Mouse (Mus musculus) cerebellum, adult 2 months (tissue): ENCODE measurements around the gene Fyn.

ENCODE experiments used
- CTCF ChIP-seq: fragments of 200-500 bp; IDR thresholded peaks from 2 replicates; pipeline ENCODE4 v1.5.1; 2011; ENCODE audit warnings: low read depth, mild to moderate bottlenecking, control low read depth, low read length, moderate library complexity, borderline replicate concordance; ENCODE audit not compliant: insufficient read depth
- POLR2A ChIP-seq: fragments of 200-500 bp; IDR thresholded peaks from 2 replicates; pipeline ENCODE4 v1.6.1; 2011; ENCODE audit warnings: low read length, control low read depth, borderline replicate concordance; ENCODE audit not compliant: insufficient read depth

DNA sequence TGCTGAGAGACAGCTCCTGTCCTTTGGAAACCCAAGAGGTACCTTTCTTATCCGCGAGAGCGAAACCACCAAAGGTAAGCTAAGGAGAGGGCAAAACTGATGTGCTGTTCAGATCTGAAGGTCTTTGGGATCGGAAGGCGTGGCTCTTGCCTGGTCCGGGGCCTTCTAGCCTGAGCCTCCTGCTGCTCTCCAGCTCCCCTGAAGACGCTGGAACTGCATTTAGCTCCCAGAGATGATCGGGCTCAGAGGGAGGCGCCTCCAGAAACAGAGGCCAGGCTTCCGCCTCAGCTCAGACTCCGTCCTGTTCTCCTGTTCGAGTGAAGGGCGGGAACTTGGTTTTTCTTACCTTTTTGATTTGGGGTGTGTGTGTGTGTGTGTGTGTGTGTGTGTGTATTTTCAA is 156.8 kb downstream of the Fyn start:
- TF ChIP-seq CTCF (no peak), POLR2A (no peak)
